Mouse (Mus musculus) T-helper 1 cell (primary cell): ENCODE measurements around the gene E130208F15Rik.

ENCODE experiments used
- in situ Hi-C: fragments of 300-600 bp; cut with MboI, MseI; formaldehyde crosslinking; loops from one replicate; pipeline ENCODE4 v1.15.1; 2025; ENCODE audit warnings: high pct_unique_total_duplicates

Gene E130208F15Rik

GRCm38 (mm10) chr7:30333436-30333835, 11.9 kb downstream of the E130208F15Rik start:
- in situ Hi-C loops, result no loop called here

GRCm38 (mm10) chr7:30334563-30334962, 13.0 kb downstream of the E130208F15Rik start:
- in situ Hi-C loops, result no loop called here

- in situ Hi-C loops, result no loop called here
Measured at GRCm38 (mm10) chr7:30335688-30336087, 14.1 kb downstream of the E130208F15Rik start.

DNA sequence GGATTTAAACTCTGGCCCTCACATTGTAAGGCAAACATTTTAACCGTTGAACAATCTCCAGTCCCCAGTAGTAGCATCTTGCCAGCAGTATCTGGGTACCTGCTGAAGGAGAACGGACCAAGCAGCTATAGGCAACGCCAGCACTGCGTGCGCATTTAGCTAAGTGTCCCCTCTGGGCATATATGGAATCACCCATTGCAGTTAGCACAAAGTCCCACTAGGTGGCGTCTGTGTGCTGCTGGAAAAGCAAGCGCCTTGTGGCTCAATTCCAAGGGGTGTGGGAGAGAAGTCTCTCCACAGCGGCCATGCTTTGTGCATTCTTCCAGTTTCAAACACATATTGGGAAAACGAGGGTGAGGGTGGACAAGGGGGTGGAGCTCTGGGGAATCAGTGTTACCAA, 14.8 kb downstream of the E130208F15Rik start:
- in situ Hi-C loops, result no loop called here

- in situ Hi-C loops, result no loop called here
Measured at GRCm38 (mm10) chr7:30339432-30340109, 18.0 kb downstream of the E130208F15Rik start.

DNA sequence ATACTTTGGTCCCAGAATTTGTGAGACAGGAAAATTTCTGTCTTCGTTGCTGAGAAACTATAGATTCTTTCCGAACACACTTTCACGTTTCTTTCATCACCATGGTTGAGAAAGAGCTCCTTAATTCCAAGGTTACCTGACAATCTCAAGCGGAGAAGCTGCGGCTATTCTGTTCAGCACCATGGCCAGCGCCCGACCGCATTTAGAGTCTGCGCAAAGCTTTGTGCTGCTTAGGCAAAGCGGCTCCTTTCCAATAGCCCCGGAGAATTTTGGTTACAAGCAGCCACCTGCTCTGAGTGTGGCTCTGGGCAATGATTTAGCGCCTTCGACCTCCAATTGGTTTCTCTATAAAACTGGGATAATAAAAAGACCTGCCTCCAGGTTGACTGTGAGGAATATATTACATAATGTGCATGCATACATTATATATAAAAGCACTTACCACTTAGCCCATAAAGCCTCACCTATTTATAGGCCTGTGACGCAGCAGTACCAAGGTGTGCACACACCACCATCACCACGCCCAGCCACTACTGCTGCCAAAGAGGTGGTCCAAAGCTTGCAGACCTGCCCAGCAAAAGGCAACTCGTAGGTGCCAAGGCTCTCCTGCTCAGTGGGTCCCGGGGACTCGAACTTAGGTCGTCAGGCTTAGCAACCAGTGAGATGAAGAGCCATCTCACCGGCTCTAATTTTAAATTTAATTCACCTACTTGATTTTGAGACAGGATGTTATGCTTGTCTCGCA, 25.3 kb downstream of the E130208F15Rik start:
- in situ Hi-C loops, result no loop called here

- in situ Hi-C loops, result no loop called here
Measured at GRCm38 (mm10) chr7:30347828-30348227, 26.3 kb downstream of the E130208F15Rik start.

DNA sequence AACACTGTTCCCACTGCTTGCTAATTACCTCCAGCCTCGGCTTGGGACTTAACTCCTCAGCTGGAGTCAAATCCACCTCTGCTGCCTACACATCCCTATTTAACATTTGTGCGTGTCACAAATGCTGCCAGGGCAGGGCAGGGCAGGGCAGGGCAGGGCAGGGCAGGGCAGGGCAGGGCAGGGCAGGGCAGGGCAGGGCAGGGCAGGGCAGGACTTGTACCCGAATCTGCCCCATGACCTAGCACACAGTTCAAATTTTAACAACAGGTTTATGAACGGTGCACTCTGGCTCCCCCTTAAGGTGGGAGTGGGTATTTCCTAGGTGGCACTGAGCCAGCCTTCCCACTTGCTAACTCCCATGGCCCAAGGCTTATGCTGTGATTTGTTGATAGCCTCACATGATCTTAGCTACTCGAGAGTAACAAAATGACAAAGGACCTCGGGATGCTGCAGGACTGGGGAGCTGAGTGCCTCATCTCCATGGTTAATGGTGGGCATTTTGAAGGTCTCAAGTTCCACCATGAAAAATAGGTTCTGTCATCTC, 31.8 kb downstream of the E130208F15Rik start:
- in situ Hi-C loops, result no loop called here

DNA sequence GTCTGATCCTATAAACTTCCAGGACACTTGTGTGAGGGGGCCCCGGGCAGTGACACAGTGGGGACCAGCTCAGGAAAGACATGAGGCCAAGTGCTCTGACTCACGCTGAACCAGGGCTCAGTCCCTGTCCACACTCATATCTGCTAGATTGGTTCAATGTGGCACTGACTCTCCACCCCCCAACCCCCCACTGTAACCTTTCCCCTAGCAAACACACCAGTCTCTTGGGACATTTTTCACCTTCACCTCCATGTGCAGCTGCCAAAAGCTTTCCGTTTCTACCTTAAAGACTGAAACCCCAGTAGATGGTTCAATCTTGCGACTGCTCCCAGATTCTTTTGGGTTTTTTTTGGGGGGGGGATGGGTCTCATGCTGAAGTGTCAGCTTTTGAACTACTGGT, 32.5 kb downstream of the E130208F15Rik start:
- in situ Hi-C loops, result no loop called here

- in situ Hi-C loops, result no loop called here
Measured at GRCm38 (mm10) chr7:30358378-30359186, 37.0 kb downstream of the E130208F15Rik start.

DNA sequence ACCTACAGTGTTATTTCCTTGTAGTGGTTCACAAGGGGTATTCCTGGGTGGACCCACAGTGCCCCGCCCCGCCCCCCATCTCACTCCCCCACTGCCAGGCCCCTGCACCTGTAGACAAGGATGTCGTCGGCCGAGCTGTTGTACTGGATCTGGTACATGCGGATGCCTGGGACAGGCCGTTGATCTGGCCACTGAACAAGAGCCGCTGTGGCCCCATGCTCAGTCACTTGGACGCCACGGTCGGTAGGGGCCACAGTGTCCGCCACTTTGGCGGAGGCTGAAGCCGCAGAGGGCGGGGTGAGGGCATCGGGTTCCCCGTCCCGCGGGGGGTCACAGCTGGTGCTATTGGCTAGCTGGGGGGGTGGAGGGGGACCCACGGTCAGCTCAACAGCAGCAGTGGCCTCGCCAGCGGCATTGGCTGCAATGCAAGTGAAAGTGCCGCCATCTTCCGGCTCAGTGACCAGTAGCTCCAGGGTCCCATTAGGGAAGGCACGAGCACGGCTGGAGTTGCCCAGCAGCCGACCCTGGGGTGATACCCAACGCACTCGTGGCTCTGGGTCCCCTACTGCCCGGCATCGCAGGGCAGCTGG, 37.8 kb downstream of the E130208F15Rik start:
- in situ Hi-C loops, result no loop called here

GRCm38 (mm10) chr7:30360028-30360427, 38.5 kb downstream of the E130208F15Rik start:
- in situ Hi-C loops, result loop anchor here (5.0 kb wide), 1 partner anchor 77 kb away; no protein-coding TSS in a partner anchor

DNA sequence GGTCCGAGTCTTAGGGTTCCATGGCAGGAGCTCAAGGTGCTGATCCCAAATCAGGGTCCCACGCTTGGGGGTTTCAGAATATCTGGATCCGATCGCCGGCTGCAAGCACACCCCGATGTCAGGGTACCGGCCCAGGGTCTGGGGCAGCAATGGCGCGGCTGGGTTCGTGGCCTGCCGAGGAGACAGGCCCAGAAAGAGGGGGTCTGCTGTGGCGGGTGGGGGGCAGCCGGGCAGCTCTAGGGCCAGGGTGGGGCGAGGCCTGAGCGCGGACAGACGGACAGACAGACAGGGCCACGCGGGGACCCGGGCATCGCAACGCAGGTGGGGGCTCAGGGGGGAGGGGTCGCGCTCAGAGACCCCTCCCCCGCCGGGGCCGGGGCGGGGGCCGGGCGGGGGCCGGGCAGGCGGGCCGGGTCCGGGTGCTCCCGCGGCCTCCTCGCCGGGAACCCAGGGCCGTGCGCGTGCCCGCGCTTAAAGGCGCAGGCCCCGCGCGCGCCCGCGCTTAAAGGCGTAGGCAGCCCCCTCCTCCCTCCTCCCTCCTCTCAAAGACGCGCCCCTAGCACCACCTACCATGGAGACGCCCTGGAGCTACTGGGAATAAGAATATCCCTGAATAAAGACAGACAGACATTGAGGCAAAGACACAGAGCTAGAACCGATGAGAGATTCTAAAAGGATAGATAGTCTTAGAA, 41.3 kb downstream of the E130208F15Rik start, which contains the start of gene Lrfn3:
Gene Lrfn3, minus strand, starts transcription at position 121 of the 692 bp plus-strand sequence.
- in situ Hi-C loops, result loop anchor here (5.0 kb wide), 1 partner anchor 75 kb away; no protein-coding TSS in a partner anchor

- in situ Hi-C loops, result loop anchor here (5.0 kb wide), 1 partner anchor 74 kb away; no protein-coding TSS in a partner anchor
Measured at GRCm38 (mm10) chr7:30363344-30363738, 41.8 kb downstream of the E130208F15Rik start.

GRCm38 (mm10) chr7:30367466-30367865, 45.9 kb downstream of the E130208F15Rik start:
- in situ Hi-C loops, result no loop called here
